Mouse (Mus musculus) frontal cortex, adult (tissue): ENCODE results near the gene Vmn1r214.

Source experiments
- ATAC-seq: cut with Nextera tagmentation; 2 replicates; pipeline ENCODE4 v1.9.2; 2017; ENCODE audit warnings: mild to moderate bottlenecking, moderate library complexity, mixed read lengths; ENCODE audit not compliant: low TSS enrichment

The Vmn1r214 gene

DNA sequence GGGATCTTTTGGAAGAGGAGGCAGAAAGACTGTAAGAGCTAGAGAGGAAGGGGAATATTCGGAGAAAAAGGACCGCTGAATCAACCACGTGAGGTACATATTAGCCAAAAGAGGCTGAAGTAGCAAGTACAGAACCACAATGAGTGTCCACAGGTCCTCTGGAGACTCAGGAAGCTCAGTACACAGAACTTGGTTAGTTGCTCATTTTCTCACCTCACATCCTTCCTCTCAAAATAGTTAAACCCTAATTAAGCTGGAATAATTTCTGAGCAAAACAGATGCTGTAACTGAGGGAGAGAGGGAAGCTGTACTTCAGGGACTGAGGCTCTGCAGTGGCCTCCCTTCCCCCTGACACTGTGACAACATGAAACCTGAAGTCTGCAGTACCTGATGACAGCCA, at the start of gene Vmn1r214:
Vmn1r214 (plus strand) TSS at position 301 of the 400 bp plus-strand sequence.
- no peak for ATAC-seq

DNA sequence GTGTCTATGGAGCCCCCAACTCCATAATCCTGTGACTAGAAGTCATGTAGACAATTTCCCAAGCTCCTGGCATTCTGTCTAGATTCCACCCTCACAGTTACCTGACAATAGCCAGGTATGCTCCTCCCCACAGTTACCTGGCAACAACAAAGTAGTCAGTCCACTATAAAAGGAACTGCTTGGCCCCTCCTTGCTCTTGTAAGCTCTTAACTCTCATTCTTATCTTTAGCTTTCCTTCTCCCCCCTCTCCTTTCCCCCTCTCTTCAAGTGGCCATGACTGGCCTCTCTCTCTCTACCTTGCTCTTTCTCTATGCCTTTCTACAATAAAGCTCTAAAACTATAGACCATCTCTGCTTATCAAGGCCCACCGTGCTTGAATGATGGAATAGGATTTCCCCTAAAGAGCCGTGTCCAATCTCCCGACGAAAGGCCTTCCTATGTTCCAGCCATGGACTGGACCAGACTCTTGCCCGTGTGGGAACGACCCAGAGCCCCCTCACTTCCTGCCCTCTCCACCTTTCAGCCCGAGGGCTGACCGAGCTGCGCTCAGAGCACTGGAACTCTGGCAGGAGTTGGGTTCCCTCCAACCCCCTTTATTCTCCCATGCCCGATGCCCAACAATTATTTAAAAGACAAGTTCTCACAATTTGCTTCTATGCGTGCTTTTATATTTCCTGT, 39.9 kb upstream of the Vmn1r214 start:
- ATAC-seq: no peak

- no peak for ATAC-seq
These were observed 38.0 kb upstream of the Vmn1r214 start for GRCm38 (mm10) chr13:22992178-22992700.

GRCm38 (mm10) chr13:22992721-22993120, 37.5 kb upstream of the Vmn1r214 start:
- ATAC-seq: no peak

- no peak for ATAC-seq
These were observed 22.9 kb upstream of the Vmn1r214 start, which contains the start of gene Vmn1r213 for GRCm38 (mm10) chr13:23007356-23007755. Gene Vmn1r213, plus strand, starts transcription at chr13:23007656.

DNA sequence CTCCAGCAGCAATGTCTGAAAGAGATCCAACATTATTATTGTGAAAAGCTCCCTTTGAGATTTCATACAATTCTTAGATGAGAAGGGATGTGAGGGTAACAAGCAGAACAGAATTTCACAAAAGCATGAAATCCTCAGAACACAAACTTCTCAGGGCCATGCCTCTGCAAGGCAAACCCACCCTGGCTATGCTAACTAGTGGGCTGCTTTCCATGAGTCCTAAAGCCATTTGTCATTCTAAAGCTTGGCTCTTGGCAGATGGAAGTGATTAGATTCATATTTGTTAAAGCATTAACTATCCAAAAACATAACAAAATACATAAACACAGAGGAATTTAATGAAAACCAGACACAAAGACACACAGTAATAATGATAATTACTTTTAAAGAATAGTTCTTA, 12.1 kb upstream of the Vmn1r214 start:
- no peak for ATAC-seq

DNA sequence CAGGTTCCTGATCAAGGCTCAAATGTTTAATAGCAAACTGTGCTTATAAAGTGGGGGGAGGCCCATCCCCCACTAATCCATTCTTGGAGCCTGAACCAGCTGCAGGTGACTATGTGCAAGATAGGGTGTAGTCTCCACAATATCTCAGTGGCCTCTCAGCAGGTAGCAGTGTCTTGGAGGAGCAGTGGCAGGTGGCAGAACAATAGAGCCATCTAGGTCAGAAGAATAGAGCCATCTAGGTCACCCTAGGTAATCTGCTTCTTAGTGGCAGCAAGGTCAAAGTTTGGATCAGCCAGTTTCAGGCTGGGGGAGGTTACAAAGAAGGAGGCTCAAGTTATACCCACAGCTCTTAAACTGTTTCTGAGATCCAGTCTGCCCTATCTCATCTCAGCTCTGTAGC, 5.4 kb upstream of the Vmn1r214 start:
- no peak for ATAC-seq

- ATAC-seq: no peak
These were observed 27.6 kb downstream of the Vmn1r214 start for GRCm38 (mm10) chr13:23057778-23058177.

DNA sequence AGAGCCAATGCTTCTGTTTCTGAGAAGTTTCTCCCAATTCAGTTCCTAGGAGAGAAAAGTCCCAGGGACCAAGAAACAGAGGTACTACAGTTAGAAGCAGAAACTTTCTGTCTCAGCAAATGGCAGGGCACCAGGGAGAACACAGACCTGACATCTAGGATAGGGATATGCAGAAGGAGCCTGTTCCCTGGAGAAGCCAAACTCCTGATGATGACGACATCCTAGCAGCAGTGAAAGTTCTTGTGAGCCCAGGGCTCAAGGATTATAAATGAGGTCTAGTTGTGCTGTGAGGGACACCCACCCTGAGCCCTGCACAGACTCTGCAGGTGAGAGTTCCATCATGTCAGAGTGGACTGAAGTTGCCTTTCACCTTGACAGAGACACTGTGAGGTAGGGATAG, 37.5 kb downstream of the Vmn1r214 start, which contains the start of gene Vmn1r215:
Vmn1r215 (plus strand) TSS at position 301 of the 400 bp plus-strand sequence.
- ATAC-seq: no peak

GRCm38 (mm10) chr13:23069312-23069711, 39.1 kb downstream of the Vmn1r214 start:
- no peak for ATAC-seq
